Mouse (Mus musculus) kidney, embryonic 15.5 days (tissue): Measurements from ENCODE around the gene CT030661.1. TPM values are rescaled to one million over a fixed set of nuclear protein-coding genes. Genes with fewer than 3 reads are reported as not detected.
"Not testable (repeated sequence)": the region's sequence is repeated elsewhere in the genome, so short reads cannot be mapped to it uniquely, and the experiment has no call there.

Experiments used
- ATAC-seq: fragments of 200-750 bp; cut with Nextera tagmentation; replicated peaks from 2 replicates; pipeline ENCODE4 v1.8.0; 2017; ENCODE audit warnings: moderate TSS enrichment; ENCODE audit not compliant: low FRiP score
- H3K27ac ChIP-seq: fragments of 300-500 bp; sonication (generic); 2 replicates; pipeline ENCODE4 v1.5.1; 2015; ENCODE audit warnings: mild to moderate bottlenecking, inconsistent platforms
- H3K27me3 ChIP-seq: fragments of 300-500 bp; sonication (generic); 2 replicates; pipeline ENCODE4 v1.6.1; 2015; ENCODE audit warnings: inconsistent platforms
- H3K36me3 ChIP-seq: fragments of 300-500 bp; sonication (generic); 2 replicates; pipeline ENCODE4 v1.6.1; 2015; ENCODE audit warnings: inconsistent platforms
- H3K4me1 ChIP-seq: fragments of 300-500 bp; sonication (generic); 2 replicates; pipeline ENCODE4 v1.6.1; 2015; ENCODE audit warnings: inconsistent platforms
- H3K4me2 ChIP-seq: fragments of 300-500 bp; sonication (generic); 2 replicates; pipeline ENCODE4 v1.6.1; 2015; ENCODE audit warnings: moderate library complexity, mild to moderate bottlenecking, inconsistent platforms
- H3K4me3 ChIP-seq: fragments of 300-500 bp; sonication (generic); replicated peaks from 2 replicates; pipeline ENCODE4 v1.5.1; 2015; ENCODE audit warnings: mild to moderate bottlenecking, inconsistent platforms
- H3K9ac ChIP-seq: fragments of 300-500 bp; sonication (generic); 2 replicates; pipeline ENCODE4 v1.6.1; 2015; ENCODE audit warnings: mild to moderate bottlenecking, inconsistent platforms
- H3K9me3 ChIP-seq: fragments of 300-500 bp; sonication (generic); replicated peaks from 2 replicates; pipeline ENCODE4 v1.6.1; 2016; ENCODE audit warnings: inconsistent platforms
- WGBS: fragments of 180-500 bp; shearing (Covaris S2); methylation state at CpG from one replicate; pipeline ENCODE4 v1.1.7; 2015; ENCODE audit warnings: mixed read lengths; 5-methylcytosine and 5-hydroxymethylcytosine counted together
- polyA plus RNA-seq: library from polyadenylated mRNA; unstranded; fragments of >200 nt; fragmentation: Nextera tagmentation; extraction: Ambion mirVana; gene quantifications from 2 replicates; pipeline ENCODE4 v1.2.1, GENCODE M21; 2015

Gene CT030661.1
- 10.6 and 13.4 TPM in 2 replicates for polyA plus RNA-seq

- Histone ChIP-seq H3K9ac (peak within 1 kb of the TSS; percentile 61), H3K27ac (peak within 1 kb of the TSS; percentile 88), H3K4me2 (peak within 1 kb of the TSS; percentile 56), H3K4me3 (peak within 1 kb of the TSS; percentile 68)
- not testable (repeated sequence) for H3K4me1 ChIP-seq, H3K9me3 ChIP-seq, H3K36me3 ChIP-seq, H3K27me3 ChIP-seq
- ATAC-seq: peak; percentile 100
- under 1% methylated on average over 20 of the region's 20 CpGs for WGBS
Measured at GRCm38 (mm10) chr17:22314730-22315226, at the start of gene CT030661.1. TSS of gene CT030661.1 (minus strand) at chr17:22314837.

GRCm38 (mm10) chr17:22363895-22364294, 49.3 kb upstream of the CT030661.1 start:
- Histone ChIP-seq H3K27me3 (no peaks in the 10 kb centered on the region), H3K9me3 (peaks cover 7% of the 10 kb centered on the region; the same call in 1 of the 2 replicates), H3K4me2 (no peak overlapping the region), H3K27ac (no peak overlapping the region), H3K4me3 (no peak overlapping the region), H3K36me3 (peaks cover 12% of the 10 kb centered on the region), H3K9ac (no peak overlapping the region), H3K4me1 (peaks cover 14% of the 10 kb centered on the region)
- ATAC-seq: no peak
- 95% methylated on average over 3 of the region's 3 CpGs for WGBS

GRCm38 (mm10) chr17:22361101-22361781, 46.6 kb upstream of the CT030661.1 start, which contains the start of the genes Zfp944 and Zfp758:
TSS of gene Zfp944 (minus strand) at chr17:22361400.
TSS of gene Zfp758 (plus strand) at chr17:22361453.
- Histone ChIP-seq H3K4me2 (peak within 1 kb of the TSS; percentile 61), H3K4me3 (peak within 1 kb of the TSS; percentile 59), H3K4me1 (peaks cover 14% of the 10 kb centered on the region), H3K27ac (peak within 1 kb of the TSS; percentile 89), H3K36me3 (peaks cover 11% of the 10 kb centered on the region), H3K9ac (peak within 1 kb of the TSS; percentile 59)
- peak; percentile 99 for ATAC-seq
- H3K9me3 ChIP-seq, H3K27me3 ChIP-seq: not testable (repeated sequence)
- WGBS: 1% methylated on average over 30 of the region's 43 CpGs

- Histone ChIP-seq H3K27me3 (no peaks in the 10 kb centered on the region), H3K4me3 (peak overlapping the region; percentile 59), H3K9me3 (0 out of 2 replicates have a peak, but pooled peaks cover 5% of the 10 kb centered on the region), H3K27ac (peak overlapping the region; percentile 51; the same call in 1 of the 2 replicates), H3K9ac (peak overlapping the region; percentile 52), H3K4me1 (peaks cover 14% of the 10 kb centered on the region), H3K4me2 (peak overlapping the region; percentile 61), H3K36me3 (peaks cover 11% of the 10 kb centered on the region)
- ATAC-seq: peak; percentile 15
- WGBS: 27% methylated on average over 5 of the region's 5 CpGs
Measured at GRCm38 (mm10) chr17:22360572-22360971, 45.9 kb upstream of the CT030661.1 start.

- Histone ChIP-seq H3K9ac (no peak overlapping the region), H3K36me3 (peaks cover 14% of the 10 kb centered on the region; the same call in 1 of the 2 replicates), H3K4me2 (no peak overlapping the region), H3K9me3 (no peaks in the 10 kb centered on the region), H3K4me3 (no peak overlapping the region), H3K27ac (no peak overlapping the region), H3K4me1 (no peaks in the 10 kb centered on the region), H3K27me3 (no peaks in the 10 kb centered on the region)
- ATAC-seq: 0 out of 2 replicates have a peak, but pooled peaks have one; percentile 25
Measured at GRCm38 (mm10) chr17:22352794-22353193, 38.2 kb upstream of the CT030661.1 start.

GRCm38 (mm10) chr17:22315247-22315646, 610 bp upstream of the CT030661.1 start:
- Histone ChIP-seq H3K4me3 (peak overlapping the region; percentile 68), H3K4me2 (peak overlapping the region; percentile 56), H3K9ac (peak overlapping the region; percentile 61)
- not testable (repeated sequence) for H3K4me1 ChIP-seq, H3K9me3 ChIP-seq, H3K27me3 ChIP-seq, H3K27ac ChIP-seq, ATAC-seq, H3K36me3 ChIP-seq
- WGBS: 5% methylated on average over 2 of the region's 2 CpGs

- ATAC-seq: peak; percentile 81
- peak overlapping the region; percentile 88 for H3K27ac ChIP-seq
- WGBS: 0% methylated on average over 3 of the region's 3 CpGs
- not testable (repeated sequence) for H3K36me3 ChIP-seq, H3K27me3 ChIP-seq, H3K9me3 ChIP-seq, H3K4me1 ChIP-seq
- peak overlapping the region; percentile 68 for H3K4me3 ChIP-seq
- H3K4me2 ChIP-seq: peak overlapping the region; percentile 56
- peak overlapping the region; percentile 61 for H3K9ac ChIP-seq
Measured at GRCm38 (mm10) chr17:22314219-22314618, 418 bp downstream of the CT030661.1 start.

Other genes with a start within 250 kb of the CT030661.1 start
- gene Zfp947, start 148.6 kb downstream of the CT030661.1 start, polyA plus RNA-seq: 2.2 and 2.6 TPM in 2 replicates
- gene Zfp994, start 89.2 kb downstream of the CT030661.1 start, polyA plus RNA-seq: 2.6 and 3.4 TPM in 2 replicates
- 13.2 and 13.6 TPM in 2 replicates for gene Zfp944, start 46.6 kb upstream of the CT030661.1 start, polyA plus RNA-seq
- gene Zfp758, start 46.6 kb upstream of the CT030661.1 start, polyA plus RNA-seq: 7.9 and 8.8 TPM in 2 replicates
- 15.1 and 16.2 TPM in 2 replicates for gene Zfp946, start 109.4 kb upstream of the CT030661.1 start, polyA plus RNA-seq